Mouse (Mus musculus): ENCODE measurements around the gene E030025P04Rik.

Gene E030025P04Rik

DNA sequence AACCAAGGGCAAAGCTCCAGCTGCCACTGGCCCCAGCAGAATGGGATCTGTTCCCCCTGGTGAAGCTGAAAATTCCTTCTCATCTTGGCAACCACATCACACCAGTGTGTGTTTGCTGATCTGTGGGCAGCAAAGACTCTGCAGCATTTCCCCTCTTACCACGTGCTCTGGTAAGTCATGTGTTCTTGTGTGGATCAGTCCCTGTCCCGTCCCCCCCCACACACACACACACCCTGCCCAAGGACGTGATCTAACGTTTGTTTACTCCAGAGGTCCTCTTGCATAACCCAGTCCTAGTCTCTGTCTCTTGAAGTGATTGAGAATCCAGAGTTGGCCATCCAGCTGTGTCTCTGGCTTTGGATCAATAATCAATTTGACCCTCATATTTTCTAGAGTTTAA lies at the start of gene E030025P04Rik:
E030025P04Rik (minus strand) TSS at position 134 of the 400 bp plus-strand sequence.
- DNase-seq: no peak

DNA sequence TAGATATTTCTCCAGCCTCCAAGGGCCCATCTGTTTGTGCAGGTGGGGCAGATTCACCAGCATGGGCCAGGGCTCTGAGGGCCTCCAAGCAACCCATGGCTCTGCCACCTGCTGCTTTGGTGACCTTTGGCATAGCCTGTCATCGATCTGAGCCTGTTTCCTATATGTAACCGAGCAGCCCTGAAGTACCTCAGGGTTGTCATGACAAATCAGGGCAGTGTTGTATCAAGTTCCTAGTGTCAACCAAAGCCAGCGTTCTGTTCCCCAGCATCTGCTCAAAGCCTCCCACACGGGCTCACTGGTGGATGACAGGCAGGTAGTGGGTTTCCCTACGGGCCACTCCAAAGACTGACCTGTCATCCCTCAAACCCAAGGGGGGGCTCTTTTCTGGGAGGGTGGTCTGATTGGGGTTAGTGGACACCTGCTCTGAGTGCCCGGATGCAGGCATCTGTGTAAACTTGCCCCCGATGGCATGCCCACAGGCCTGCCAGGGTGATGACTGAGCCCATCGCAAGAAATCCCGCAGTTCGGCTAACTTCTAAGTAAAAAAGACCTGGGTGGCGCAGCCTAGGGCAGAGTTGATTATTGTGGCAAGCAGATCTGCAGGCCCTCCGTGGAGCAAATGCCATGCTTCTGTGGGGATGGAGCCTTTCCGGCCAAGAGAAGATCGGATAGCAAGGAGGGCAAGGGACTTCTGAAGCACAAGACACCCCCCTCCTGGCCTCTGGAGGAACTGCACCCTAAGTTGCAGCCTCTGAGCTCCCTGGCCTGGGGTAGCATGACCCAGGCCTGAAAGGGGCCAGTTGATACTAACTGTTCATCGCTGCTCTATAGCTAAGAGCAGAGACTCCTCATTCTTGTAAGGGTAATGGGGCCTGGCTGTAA lies 48.7 kb upstream of the E030025P04Rik start:
- DNase-seq: peak; percentile 52

DNA sequence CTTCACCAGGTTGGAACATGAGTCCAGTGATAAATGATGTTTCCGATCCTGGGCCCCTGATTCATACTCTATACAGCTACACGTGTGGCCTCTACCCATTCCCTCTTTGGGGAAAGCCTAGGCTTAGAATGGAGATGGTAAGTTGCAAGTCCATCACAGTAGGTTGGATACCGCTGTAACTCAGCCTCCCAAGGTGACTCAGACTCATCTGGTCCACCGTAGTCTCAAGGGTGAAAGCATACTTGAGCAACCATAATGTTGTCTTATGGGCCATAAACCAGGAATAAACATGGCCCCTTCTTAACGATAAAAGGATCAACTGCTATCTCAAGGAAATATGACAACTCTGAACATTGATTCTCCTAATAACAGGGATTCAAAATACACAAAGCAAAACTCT lies 44.1 kb upstream of the E030025P04Rik start:
- no peak for DNase-seq

DNA sequence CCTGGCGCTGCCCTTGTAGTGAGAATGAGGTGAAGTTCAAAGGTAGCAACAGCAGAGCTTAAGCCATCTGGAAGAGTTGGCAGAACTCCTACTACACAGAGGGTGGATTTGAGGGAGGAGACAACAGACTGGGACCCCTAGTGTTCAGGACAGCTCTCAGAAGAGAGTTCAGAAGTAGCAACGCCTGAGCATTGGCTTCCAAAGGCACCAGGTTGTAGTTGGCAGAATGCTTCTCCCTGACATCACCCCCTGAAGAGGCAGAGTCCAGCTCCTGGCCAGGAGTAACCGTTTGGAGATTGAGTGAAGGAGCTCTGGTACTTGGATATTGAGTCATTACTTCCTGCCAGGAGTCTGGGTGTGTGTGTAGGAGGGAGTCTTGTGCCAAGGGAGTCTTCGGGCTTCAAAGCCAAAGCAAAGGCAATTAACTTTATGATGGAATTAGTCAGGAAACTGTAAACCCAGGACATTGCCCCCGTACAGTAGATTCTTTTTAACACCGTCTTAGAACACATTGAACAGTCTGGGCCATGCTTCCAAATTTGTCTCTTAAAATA lies 43.5 kb upstream of the E030025P04Rik start:
- DNase-seq: no peak

DNA sequence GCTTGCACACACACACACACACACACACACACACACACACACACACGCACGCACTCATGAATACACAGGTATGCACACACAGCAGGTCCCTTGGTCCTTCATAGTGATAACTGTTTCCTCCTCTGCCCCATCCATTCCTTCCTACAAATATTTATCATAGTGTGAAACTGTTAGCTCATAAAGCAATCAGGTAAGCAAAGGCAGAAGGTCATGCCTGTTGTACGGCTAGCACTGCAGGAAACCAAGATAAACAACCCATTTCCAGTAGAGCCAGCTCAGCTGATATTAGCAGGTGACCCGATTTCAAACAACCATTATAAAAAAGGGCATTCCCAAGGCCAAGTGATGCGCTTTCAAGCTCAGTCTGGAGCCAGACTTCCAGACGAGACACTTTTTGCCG lies 36.9 kb upstream of the E030025P04Rik start:
- DNase-seq: no peak

DNA sequence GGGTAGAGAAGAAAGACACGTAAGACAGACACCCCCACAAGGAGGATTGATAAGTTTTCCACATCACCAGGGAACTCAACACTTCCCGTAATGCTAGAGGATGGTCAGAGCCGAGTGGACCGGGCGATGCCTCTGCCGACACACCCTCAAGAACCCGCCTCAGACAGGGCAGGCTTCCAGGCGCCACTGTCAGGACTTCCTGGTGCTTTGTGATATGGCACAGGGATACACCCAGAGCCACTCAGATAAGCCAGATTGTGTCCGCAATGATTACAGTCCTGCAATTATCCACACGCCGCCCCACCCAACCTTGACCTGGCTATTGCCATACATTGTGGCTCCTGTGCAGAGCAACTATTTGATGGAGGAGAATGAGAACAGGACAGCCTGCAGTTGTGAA lies 36.1 kb upstream of the E030025P04Rik start:
- no peak for DNase-seq

DNA sequence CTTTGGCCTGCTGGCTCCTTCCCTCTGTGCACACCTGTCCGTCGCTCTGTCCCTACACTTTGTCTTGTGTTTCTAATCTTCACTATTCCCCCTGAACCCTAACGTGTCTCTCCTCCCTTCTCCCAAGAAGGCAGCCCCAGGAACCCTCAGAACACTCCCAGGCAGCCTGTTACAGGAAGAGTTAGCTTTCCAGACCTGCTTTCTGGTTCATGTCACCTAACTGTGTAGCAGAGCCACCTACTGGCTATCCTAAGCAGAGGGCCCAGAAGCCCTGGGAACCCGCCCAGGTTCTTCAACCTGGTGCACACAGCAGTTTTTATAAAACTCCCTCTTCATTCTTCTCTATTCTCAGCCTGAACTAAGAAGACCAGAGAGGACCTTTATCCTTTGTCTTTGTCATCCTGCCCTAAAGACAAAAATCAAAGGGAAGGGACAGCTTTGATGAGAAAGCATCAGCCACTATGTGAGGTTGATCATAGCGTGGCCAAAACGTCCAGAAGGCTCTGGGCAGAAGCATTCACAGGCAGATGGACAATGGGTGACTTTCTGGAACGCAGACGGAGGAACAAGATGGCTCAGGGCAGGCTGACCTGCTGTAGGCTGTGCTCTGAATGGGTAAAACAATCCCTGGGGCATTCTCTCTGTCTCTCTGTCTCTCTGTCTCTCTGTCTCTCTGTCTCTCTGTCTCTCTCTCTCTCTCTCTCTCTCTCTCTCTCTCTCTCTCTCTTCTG lies 34.8 kb upstream of the E030025P04Rik start:
- peak; percentile 44 for DNase-seq

DNA sequence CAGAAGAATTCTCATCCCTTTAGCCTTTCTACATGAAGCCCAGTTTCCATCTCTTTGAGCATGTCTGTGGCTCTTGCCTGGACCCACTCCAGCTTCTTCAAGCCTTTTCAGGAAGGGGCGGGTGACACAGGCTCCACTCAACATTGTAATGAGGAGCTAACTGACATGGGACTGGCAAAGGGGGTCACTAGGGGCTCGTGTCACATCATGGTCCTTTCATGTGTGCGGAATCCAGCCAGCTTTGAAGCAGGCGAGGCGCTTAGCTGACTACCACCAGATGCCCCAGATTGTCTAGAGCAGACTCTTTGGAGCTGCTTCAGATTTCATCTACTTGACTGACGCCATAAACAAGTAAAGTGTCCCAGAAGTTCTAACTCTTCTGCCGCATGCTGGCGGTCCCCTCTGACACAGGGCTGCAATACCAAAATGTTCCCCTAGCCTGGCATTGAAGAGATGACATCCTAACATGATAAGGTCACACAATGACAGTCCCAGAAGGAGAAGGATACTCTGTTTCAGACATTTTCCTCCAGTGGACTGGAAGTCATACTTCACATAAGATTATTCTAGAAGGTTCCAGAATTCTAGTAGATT lies 31.3 kb upstream of the E030025P04Rik start:
- no peak for DNase-seq

DNA sequence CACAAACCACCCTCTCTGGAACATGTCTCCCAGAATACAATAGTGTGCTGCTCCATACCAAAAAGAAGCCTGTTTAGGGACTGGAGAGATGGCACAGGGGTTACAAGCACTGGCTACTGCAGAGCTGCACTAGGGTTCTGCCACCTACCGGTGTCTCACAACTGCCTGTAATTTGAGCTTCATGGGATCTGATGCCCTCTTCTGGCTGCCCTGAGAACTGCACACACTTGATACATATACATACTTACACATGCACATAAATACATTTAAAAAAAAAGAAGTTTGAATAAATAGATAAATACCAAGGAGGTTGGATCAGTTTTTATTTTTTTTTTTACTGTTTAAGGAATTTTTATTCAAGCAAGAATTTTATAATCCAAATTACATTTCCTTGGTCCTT lies 28.1 kb upstream of the E030025P04Rik start:
- no peak for DNase-seq

DNA sequence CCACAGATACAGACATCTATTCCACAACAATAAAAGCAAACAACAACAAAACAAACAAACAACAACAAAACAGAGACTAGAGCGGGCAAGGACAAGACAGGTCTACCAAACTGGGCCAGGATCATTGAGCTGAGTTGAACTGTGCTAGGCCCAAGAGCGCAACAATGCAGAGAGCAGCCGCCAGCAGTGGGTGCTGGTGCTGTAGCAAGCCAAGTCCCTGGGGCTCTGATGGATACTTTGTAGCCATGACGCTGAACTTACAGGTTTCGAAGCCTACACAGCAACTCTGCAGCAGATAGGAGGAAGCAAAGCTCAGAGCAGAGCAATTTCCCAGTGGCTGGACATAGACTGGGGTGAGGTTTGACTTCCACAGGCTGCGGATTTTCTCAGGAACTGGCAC lies 26.6 kb upstream of the E030025P04Rik start:
- DNase-seq: no peak

DNA sequence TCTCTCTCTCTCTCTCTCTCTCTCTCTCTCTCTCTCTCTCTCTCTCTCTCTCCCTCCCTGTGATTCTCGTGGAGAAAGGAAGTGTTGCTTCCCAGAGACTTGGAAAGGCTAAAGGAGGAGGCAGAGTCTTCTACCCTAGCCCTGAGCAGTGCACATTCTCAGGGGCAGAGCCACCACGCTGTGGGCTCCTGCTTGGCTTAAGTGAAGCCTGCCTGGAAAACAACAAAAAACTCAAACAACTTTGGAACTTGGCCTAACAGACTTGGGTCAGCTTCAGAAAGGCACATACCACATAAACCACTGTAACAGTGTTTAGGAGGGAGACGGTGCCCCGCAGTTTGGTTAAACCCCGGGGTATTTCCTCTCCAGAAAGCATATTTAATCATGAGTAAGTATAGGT lies 13.5 kb upstream of the E030025P04Rik start:
- DNase-seq: no peak

DNA sequence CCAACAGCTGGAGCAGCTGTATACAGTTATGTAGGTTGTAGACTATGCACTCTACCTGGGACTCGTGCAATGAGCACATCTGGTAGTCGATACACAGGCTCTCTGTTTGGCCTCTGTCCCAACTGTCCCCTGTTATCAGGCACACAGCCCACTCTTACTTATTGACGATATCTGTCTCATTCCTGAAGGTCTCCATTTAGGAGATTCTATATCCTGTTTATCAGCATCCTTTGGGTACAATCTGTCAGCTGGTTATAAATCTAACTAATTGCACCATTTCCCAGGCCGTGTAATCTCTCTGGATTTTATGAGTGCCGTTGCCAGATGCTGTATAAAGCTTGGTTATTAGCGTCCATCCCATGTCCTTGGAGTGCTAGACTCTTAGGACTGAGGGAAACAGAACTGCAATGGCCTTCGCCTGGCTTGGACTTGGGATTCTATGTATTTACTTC lies 747 bp upstream of the E030025P04Rik start:
- no peak for DNase-seq

DNA sequence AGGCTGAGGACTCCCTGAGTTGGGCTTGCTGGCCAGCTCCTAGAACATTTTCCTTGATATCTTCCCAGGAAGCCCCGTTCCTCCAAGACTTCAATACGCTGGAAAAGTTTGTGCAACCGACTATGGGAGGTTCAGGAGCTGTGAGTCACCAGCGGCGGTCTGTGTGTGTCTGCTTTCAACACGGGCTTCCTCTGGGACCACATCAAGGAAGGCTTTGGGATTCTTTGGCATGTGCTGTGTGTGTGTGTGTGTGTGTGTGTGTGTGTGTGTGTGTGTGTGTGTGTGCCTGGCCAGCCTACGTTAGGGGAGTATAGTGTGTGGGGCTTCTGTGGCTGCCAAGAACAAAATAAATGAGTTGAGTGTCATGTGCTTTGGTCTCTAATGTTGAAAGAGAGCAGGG lies 17.7 kb downstream of the E030025P04Rik start:
- no peak for DNase-seq

DNA sequence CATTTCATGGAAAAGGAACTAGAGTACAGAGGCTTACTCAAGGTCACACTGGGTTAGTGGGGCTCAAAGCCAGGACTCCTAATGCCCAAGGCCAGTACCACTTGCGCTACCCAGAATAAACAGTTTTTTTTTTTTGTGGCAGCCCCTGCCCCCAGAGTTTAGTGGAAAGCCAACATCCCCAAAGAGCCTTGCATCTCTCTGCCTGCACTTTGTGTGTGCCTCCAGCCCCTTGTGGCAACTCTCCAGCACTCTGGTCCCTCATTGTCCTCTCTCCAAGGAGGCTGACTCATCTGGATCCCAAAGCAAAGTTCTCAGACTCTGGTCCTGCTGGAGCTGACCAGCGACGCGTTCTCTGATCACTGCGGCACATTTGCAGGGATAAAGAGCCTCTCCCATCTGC lies 18.7 kb downstream of the E030025P04Rik start:
- DNase-seq: no peak

DNA sequence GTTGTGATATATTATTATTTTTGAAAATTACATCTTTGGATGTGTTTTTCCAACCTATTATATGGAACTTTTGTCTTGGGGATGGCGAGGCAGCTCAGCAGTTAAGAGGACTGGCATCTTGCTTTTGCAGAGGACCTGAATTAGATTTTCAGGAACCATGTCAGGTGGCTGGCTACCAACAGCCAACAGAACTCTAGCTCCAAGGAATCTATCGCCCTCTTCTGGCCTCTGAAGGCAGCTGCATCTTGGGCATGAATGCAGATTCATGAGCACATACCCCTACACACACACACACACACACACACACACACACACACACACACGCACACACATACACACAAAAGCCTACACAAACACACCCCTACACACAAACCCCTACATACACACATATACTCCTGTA lies 19.9 kb downstream of the E030025P04Rik start:
- no peak for DNase-seq

DNA sequence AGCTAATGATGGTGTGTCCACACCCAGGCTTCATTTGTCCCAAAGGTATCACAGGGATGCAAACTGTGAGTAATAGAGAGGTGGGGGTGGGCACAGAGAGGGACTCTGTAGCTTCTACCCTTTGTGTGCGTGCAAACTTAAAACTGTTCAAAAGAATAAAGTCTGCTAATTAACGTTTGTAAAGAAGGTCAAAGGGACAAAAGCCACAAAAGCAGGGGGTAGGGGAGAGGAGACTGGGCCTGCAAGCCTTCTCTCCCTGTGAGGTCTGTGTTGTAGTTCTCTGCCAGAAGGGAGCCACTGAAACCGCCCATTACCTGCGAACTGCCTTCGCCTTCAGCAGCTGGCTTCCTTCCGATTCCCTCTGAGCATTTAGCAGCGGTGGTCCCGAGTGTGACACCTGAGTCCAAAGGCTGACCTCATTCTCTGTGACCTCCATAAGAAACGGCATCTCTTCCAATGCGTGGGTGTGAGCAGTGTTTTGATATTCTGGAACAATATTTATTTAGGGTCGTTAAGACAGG lies 34.3 kb downstream of the E030025P04Rik start:
- DNase-seq: no peak

DNA sequence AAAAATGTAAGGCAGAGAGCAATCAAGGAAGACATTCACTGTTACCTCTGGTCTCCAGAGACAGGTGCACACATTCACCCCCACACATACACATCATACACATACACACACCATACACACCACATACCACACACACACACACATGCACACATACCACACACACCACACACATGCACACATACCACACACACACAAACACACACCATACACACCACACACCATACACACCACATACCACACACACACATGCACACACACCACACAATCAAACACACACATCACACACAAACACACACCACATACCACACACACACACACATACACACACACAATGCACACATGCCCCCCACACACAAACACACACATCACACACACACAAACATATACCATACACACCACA lies 35.1 kb downstream of the E030025P04Rik start:
- DNase-seq: no peak

DNA sequence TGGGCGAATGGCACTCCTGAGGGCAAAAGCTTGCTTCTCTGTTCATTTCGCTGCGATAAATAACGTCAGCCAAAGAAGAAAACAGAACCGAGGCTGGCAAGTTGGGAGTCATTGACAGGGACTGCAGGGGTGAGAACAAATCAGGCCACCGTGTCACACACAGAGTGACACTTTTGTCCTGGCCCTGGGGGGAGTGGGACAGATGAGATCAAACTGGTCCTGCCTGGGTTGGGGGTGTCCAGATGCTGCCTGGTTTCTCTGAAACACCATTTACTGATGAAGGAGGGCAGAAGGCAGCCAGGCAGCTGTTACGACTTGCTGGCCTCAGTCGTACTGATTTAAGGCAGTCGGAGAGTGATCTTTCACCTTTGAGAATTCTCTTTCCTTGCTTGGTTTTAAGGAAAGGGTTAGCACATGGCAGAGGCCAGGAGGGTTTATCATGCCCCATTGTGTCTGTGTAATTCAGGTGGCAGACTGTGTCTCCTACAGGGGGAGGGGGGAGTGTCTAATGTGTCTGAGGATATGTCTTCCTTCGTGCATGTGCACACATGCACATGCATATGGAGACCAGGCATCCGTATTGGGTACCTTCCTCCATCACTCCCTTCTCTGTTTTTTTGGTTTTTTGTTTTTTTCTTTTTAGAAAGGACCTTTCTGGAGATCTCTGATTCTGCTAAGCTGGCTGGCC lies 36.5 kb downstream of the E030025P04Rik start:
- no peak for DNase-seq

DNA sequence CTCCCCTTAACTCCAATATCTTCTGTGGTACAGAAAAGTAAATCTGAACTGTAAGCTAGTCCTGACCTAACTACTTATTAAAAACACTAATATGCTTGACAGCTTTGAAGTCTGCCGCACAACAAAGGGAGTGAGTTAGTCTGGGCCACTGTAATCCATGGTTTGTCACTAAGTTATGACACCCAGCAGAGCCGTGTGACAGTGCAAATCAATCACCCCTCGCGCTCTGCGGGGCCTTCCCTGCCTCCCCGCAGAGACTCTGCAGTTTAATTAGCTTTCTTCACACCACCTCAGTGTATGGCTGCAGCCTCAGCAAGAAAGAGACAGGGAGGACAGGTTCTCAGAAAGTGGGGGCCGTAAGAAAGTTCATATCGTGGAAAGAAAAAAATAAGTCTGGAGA lies 37.4 kb downstream of the E030025P04Rik start:
- DNase-seq: no peak

DNA sequence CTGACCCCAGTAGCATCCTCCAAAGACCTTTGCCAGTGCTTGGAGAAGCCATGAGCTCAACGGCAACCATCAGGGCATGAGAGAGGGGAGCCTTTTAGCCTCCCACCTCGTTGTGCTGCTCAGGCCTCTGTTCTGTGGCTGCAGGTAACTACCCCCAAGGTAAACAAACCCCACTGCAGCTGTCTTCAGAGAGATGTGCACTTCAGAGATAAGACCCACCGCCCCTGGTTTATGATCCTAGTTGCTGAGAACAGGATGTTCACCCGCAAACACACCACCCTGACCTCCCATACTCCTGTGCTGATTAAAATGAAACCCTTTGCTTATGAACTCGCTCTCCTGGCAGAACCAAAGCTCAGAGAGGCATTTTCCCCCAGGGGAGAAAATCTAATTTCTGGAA lies 38.0 kb downstream of the E030025P04Rik start:
- no peak for DNase-seq

DNA sequence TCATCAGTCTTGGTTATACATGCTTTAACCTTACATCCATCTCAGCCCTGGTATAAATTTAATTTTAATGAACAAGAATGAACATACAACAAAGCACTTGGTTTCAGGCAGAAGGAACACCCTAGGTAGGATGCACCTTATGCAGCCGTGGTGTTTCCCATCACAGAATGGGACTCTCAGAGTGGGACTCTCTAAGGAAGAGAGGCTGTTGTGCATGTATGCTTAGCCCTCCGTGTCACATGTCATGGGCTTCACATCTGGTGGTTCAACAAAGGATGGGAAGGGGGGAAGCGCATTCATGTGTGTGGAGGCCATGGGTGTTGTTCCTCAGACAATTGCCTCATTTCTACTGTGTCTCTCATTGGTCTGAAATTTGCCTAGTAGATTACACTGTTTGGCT lies 40.8 kb downstream of the E030025P04Rik start:
- no peak for DNase-seq

DNA sequence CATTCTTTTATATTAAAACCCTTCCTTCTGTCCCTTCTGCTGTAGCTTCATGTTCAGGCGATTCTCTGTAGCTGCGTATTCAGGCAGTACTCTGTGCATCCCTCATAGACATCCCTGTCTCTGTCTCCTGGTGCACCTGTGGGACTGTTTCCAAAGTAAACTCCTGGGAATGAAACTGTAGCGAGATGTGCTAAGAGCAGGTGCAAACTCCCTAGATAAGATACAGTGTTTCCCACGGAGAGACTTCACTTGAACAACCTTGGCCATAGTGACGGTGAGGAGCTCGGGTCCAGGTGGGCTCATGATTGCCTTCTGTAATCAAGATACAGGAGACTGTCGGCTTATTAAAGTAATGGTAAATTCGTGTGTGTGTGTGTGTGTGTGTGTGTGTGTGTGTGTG lies 41.5 kb downstream of the E030025P04Rik start:
- no peak for DNase-seq

DNA sequence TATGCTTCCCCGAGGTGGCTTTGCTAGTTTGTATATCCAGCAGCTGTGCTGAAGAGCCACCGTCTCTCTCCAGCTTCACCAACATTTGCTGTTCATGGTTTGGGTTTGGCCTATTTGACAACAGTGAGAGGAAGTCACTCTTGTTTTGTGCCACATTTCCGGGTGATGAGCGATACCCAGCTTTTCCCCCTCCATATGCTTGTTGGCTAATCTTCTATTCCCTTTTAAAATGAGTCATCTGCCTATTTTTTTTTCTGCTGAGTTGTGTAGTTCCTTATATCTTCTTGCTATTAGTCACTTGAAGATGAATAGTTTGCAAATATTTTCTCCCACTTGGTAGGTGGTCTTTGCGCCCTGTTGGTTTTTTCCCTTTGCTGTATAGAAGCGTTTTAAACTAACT lies 43.9 kb downstream of the E030025P04Rik start:
- no peak for DNase-seq

All from right cerebral cortex, postnatal 25 days (tissue).